Mouse (Mus musculus) lung, adult 2 months (tissue): ENCODE measurements at regions not wholly inside any gene's neighbourhood (a gene's known extent, or its start where the extent isn't known, plus 50 kb on each side); places are given as distances from the start of the nearest gene placed in this dataset.
"Not testable (repeated sequence)": the region's sequence is repeated elsewhere in the genome, so short reads cannot be mapped to it uniquely, and the experiment has no call there.

Source experiments
- DNase-seq: peaks from one replicate; pipeline ENCODE4 v3.0.0; 2022
- H3K4me1 ChIP-seq: fragments of 200-500 bp; 2 replicates; pipeline ENCODE4 v1.6.1; 2011; ENCODE audit warnings: low read length; ENCODE audit not compliant: control insufficient read depth, insufficient read depth
- H3K4me3 ChIP-seq: fragments of 200-500 bp; replicated peaks from 2 replicates; pipeline ENCODE3; 2011; ENCODE audit warnings: low read depth, mild to moderate bottlenecking, control low read depth, low read length; ENCODE audit errors: extremely low read depth
- CTCF ChIP-seq: fragments of 200-500 bp; IDR thresholded peaks from 2 replicates; pipeline ENCODE4 v1.5.1; 2011; ENCODE audit warnings: mild to moderate bottlenecking, low read length, control low read depth; ENCODE audit not compliant: insufficient read depth
- POLR2A ChIP-seq: fragments of 200-500 bp; IDR thresholded peaks from 2 replicates; pipeline ENCODE4 v1.6.1; 2011; ENCODE audit warnings: low read depth, mild to moderate bottlenecking, control low read depth, low read length, borderline replicate concordance; ENCODE audit errors: extremely low read depth
- WGBS: fragments of 180-500 bp; shearing (Covaris S2); methylation state at CpG from one replicate; pipeline ENCODE4 v1.1.7; 2018; 5-methylcytosine and 5-hydroxymethylcytosine counted together

DNA sequence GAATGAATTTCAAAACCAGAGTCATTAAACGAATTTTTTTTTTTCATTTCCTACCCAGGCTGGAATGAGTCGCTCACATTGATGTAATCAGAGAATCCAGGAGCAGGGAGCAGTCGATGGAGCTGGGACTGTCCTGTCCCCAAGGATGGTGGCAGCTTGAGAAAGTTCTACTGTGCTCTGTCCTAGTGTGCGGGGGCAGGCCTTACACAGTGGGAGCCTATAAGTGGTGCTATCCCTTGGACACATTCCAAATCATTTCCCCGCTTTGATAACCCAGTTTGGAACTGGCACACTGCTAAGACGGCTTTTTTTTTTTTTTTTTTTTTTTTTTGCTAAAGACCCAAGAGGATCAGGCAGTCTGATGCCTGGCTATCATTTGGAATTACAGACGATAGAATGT, 137.5 kb upstream of the 1700056E22Rik start:
- DNase-seq, result no peak
- Histone ChIP-seq H3K4me1 (no peaks in the 10 kb centered on the region), H3K4me3 (no peak overlapping the region)
- WGBS, result 55% methylated on average over 7 of the region's 7 CpGs
- TF ChIP-seq POLR2A (no peak), CTCF (no peak)

DNA sequence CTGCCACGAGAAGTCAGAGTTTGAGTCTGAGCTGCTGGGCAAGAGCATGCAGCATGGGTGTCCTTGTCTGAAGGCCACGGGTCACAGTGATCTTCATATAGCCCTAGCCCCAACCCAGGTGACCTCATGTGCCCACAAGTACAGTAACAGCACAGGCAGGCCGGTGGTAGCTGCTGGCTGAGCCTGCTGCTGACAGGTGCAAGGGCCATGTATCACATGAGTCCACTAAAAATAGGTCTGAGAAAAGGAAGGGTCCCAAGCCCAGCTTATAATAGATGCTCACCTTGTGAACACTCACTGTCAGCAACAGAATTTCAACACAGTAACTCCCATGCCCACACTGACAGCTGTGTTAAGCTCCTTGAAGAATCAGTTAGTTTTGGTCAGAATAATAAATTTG, 136.8 kb upstream of the 1700056E22Rik start:
- WGBS, result 57% methylated on average over 3 of the region's 3 CpGs
- no peak overlapping the region for H3K4me3 ChIP-seq
- TF ChIP-seq CTCF (no peak), POLR2A (no peak)
- DNase-seq, result no peak
- no peaks in the 10 kb centered on the region for H3K4me1 ChIP-seq

DNA sequence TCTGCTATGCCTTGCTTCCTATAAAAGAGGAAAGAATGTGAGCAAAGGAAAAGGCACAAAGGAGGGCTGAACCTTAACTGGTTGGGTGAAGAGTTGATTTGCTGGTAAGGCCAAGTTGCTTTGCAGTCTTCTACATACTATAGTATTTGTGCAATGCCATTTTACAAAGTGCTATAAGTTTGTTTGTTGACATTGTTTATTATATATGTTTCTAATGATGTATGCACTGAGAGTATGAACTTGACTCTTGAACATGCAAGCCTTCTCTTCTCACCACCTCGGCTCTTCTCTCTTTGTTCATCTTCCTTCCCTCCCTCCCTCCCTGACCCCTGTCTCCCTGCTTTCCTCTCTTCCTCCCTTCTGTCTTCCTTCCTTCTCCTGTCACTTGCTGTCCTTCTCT, 135.9 kb upstream of the 1700056E22Rik start:
- WGBS, result 44% methylated on average over 1 of the region's 1 CpGs
- H3K4me1 ChIP-seq, result no peaks in the 10 kb centered on the region
- TF ChIP-seq CTCF, result no peak
- no peak overlapping the region for H3K4me3 ChIP-seq
- no peak for DNase-seq

DNA sequence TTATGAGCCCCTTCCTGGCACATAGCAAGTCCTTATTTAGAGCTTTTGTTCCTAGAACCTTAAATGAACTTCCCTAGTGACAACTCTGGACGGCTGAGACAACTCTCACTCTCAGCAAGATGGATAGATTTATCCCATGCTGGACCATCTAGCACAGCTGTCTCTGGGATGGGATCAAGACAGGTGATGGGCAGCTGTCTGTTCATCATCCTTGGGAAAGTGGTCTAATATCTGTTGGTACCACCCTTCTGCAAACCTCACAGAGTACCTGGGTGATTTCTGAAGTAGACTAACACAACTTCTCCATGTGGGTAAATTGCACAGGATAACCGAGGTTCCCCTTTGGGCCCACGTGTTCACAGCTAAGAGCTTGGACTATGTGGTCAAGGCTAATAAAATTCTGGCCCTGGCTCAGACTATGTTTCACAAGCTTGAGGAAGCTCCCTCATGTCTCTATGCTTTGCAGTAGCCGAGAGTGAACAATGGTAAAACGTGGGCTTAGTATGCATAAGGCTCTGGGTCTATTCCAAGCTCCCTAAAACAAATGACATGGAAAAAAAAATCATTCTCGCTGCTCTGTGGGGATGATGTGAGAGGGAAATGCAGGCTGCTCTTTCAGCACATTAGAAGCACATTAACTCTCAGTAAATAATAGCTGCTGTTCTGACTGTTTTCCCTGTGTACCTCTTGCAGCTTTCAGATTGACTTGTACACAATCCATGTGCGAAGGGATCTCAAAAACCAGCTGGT, 135.1 kb upstream of the 1700056E22Rik start:
- no peak overlapping the region for H3K4me3 ChIP-seq
- TF ChIP-seq CTCF (no peak), POLR2A (no peak)
- no peak for DNase-seq
- WGBS, result 54% methylated on average over 7 of the region's 7 CpGs
- H3K4me1 ChIP-seq, result no peaks in the 10 kb centered on the region

DNA sequence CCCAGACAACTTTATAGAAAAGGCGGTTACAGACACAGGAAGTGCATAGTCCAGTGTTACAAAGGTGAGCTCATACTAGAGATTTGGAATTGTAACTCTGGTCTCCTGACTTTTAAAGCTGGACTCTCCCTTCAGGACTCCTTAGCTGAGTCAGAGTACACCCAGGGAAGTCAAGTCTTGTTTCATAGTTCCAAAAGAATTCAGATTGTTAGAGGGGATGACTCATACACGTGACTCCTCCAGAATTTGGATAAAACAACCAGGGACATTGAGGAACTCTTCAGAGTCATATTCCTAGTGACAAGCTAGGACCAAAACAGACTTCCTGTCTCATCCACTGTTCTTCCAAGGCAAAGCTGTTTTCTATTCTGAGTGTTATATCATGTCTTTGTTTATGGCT, 132.8 kb upstream of the 1700056E22Rik start:
- TF ChIP-seq POLR2A, result no peak
- WGBS, result 66% methylated on average over 2 of the region's 2 CpGs
- Histone ChIP-seq H3K4me1 (no peaks in the 10 kb centered on the region), H3K4me3 (no peak overlapping the region)
- no peak for DNase-seq

DNA sequence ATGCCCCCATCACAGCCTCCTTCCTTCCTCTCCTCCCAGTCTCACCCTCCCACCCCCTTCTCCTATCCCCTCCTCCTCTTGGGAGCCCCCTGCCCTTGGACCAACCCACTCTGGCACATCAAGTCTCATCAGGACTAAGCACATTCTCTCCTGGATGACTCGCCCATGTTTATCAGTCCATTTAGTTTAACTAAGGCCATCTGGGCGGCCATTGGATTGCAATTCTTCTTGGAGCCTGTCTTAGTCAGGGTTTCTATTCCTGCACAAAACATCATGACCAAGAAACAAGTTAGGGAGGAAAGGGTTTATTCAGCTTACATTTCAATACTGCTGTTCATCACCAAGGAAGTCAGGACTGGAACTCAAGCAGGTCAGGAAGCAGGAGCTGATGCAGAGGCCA, 128.4 kb upstream of the 1700056E22Rik start:
- H3K4me1 ChIP-seq, DNase-seq, H3K4me3 ChIP-seq: not testable (repeated sequence)
- 78% methylated on average over 2 of the region's 2 CpGs for WGBS

DNA sequence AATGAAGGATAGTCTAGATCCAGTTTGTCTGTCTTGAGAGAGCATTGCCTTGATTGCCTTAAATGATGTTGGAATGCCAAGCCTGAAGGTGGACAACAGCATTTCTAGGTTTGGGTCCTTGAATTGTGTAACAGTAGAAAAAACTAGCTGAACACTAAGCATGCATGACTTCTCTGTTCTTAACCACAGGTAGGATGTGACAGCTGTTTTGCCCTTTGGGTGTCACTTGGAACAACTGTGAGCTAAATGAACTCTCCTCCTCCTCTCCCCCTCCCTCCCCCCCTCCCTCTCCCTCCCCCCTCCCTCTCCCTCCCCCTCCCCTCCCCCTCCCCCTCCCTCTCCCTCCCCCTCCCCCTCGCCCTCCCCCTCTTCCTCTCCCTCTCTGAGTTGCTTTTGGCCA, 113.6 kb upstream of the 1700056E22Rik start:
- no peaks in the 10 kb centered on the region for H3K4me1 ChIP-seq
- WGBS, result no CpG with 5 or more reads among the region's 1 CpGs
- TF ChIP-seq POLR2A (no peak), CTCF (no peak)
- no peak overlapping the region for H3K4me3 ChIP-seq
- no peak for DNase-seq

DNA sequence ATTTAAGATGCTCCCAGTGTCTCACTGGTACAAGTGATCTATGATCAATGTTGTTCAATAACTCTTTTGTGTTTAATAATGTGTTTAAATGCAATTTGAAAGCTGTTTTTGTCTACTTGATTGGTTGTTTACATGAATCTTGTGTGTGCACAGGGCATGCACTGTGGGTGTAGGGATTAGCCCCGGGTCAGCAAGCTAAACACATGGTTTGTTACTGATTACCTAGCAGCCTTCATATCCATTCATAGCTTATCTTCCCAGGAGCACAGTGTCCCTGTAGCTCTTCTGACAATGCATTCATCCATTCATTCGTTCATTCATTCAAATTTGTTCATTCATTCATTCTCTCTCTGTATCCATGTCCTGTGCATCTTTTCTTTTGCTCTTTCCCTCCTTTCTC, 108.9 kb upstream of the 1700056E22Rik start:
- WGBS, result 61% methylated on average over 2 of the region's 2 CpGs
- Histone ChIP-seq H3K4me1 (no peaks in the 10 kb centered on the region), H3K4me3 (no peak overlapping the region)
- no peak for DNase-seq
- TF ChIP-seq POLR2A (no peak), CTCF (no peak)

DNA sequence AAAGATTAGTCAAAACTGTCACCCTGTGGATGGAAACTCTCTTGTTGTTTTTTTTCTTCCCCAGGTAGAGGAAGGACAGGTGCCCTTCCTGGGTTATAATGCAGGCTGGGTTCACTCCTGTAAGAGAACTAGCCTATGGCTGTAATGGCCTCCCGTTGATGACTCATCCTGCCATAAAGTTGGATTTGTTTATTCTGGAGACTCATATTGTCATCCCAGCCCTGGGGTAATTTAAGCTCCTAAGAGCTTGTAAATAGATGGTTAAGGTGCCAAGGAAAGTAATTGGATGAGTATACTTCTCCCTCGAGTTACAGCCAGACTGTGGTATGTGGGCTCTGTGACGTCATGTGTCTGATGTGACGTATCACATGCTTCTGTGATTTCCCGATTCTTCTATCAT, 106.4 kb upstream of the 1700056E22Rik start:
- TF ChIP-seq POLR2A (no peak), CTCF (no peak)
- Histone ChIP-seq H3K4me3 (no peak overlapping the region), H3K4me1 (no peaks in the 10 kb centered on the region)
- no peak for DNase-seq
- WGBS, result 74% methylated on average over 5 of the region's 5 CpGs

DNA sequence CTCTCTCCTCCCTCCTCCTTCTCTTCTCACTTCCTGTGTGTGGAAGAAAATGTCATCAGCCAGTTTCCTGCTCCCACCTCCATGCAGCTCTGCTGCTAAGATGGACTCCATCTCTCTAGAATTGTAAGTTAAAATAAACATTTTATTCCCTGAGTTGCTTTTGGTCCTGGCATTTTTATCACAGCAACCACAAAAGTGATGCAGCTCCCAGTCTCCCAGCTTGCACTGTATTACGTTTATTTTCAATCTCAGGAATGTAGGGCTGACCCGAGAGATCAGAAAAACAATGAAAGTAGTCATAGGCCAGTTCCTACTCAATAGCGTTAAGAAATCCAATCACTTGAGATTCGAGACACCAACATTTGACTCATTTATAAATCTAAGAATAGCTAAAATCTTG, 106.0 kb upstream of the 1700056E22Rik start:
- TF ChIP-seq POLR2A (no peak), CTCF (no peak)
- WGBS, result 55% methylated on average over 4 of the region's 4 CpGs
- no peaks in the 10 kb centered on the region for H3K4me1 ChIP-seq
- no peak overlapping the region for H3K4me3 ChIP-seq
- DNase-seq, result no peak
